Mouse (Mus musculus) hindbrain, embryonic 11.5 days (tissue): ENCODE data around the gene Hdc. TPM values are rescaled to one million over a fixed set of nuclear protein-coding genes. Genes with fewer than 3 reads are reported as not detected.
A peak's percentile ranks its signal among the peaks of the same experiment; 100 is the strongest.

Experiments
- ATAC-seq: fragments of 200-750 bp; cut with Nextera tagmentation; 2 replicates; pipeline ENCODE4 v1.8.0; 2017; ENCODE audit warnings: mild to moderate bottlenecking, moderate TSS enrichment, moderate library complexity; ENCODE audit not compliant: low FRiP score
- DNase-seq: peaks from one replicate; pipeline ENCODE4 v3.0.0-alpha.2; 2015; ENCODE audit warnings: low spot score
- H3K27ac ChIP-seq: fragments of 300-500 bp; sonication (generic); 2 replicates; pipeline ENCODE4 v1.5.1; 2014; ENCODE audit warnings: mild to moderate bottlenecking, low read depth, low read length
- H3K27me3 ChIP-seq: fragments of 300-500 bp; sonication (generic); 2 replicates; pipeline ENCODE4 v1.6.1; 2014; ENCODE audit warnings: mild to moderate bottlenecking, low read length, moderate library complexity, mixed read lengths; ENCODE audit not compliant: control insufficient read depth, insufficient read depth
- H3K36me3 ChIP-seq: fragments of 300-500 bp; sonication (generic); 2 replicates; pipeline ENCODE4 v1.6.1; 2014; ENCODE audit warnings: mild to moderate bottlenecking, low read length, moderate library complexity, mixed read lengths; ENCODE audit not compliant: control insufficient read depth, insufficient read depth
- H3K4me1 ChIP-seq: fragments of 300-500 bp; sonication (generic); replicated peaks from 2 replicates; pipeline ENCODE4 v1.6.1; 2014; ENCODE audit warnings: low read length, mixed read lengths; ENCODE audit not compliant: control insufficient read depth, insufficient read depth
- H3K4me2 ChIP-seq: fragments of 300-500 bp; sonication (generic); replicated peaks from 2 replicates; pipeline ENCODE4 v1.6.1; 2014; ENCODE audit warnings: mild to moderate bottlenecking, low read depth, low read length
- H3K4me3 ChIP-seq: fragments of 300-500 bp; sonication (generic); 2 replicates; pipeline ENCODE4 v1.5.1; 2014; ENCODE audit warnings: low read depth, low read length
- H3K9ac ChIP-seq: fragments of 300-500 bp; sonication (generic); 2 replicates; pipeline ENCODE4 v1.6.1; 2014; ENCODE audit warnings: low read depth, low read length
- H3K9me3 ChIP-seq: fragments of 300-500 bp; sonication (generic); 2 replicates; pipeline ENCODE4 v1.6.1; 2016; ENCODE audit warnings: low read length; ENCODE audit not compliant: control insufficient read depth
- WGBS: fragments of 180-500 bp; shearing (Covaris S2); extraction: QIAGEN DNeasy Blood & Tissue Kit; methylation state at CpG from one replicate; pipeline ENCODE4 v1.1.7; 2014; 5-methylcytosine and 5-hydroxymethylcytosine counted together
- polyA plus RNA-seq: library from polyadenylated mRNA; unstranded; fragments of >200 nt; fragmentation: Nextera tagmentation; extraction: Ambion mirVana; gene quantifications from 2 replicates; pipeline ENCODE4 v1.2.1, GENCODE M21; 2014

Hdc gene
- polyA plus RNA-seq, result 1.8 and 1.9 TPM in 2 replicates

DNA sequence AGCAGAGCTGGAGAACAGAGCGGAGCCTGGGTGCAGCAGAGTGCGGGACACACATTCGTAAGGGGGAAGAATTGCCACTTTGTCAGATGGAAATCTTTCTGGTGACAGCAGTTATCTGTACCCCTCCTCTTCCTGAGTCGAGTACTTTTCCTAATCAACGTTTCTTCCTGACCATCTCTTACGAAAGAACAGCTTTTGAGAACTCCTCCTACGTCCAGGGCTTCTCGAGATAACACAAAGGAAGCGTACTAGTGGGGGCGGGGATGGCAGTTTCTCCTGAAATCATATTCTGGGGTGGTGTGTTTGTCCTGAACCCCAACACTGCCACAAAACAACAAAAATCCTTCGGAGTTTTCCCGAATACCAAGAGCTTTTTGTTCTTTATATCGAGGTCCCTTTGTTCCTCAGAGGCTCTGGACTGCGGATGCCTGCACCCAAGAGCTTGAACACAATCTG lies at the start of gene Hdc:
Hdc (minus strand) TSS at position 51 of the 456 bp plus-strand sequence.
- H3K36me3 ChIP-seq, result no peaks in the 10 kb centered on the region
- no peak within 1 kb of the TSS for H3K27ac ChIP-seq
- no peaks in the 10 kb centered on the region for H3K27me3 ChIP-seq
- H3K4me1 ChIP-seq, result no peaks in the 10 kb centered on the region
- no peak within 1 kb of the TSS for H3K4me3 ChIP-seq
- no peak for ATAC-seq
- no peak for DNase-seq
- H3K9ac ChIP-seq, result no peak within 1 kb of the TSS
- 74% methylated on average over 14 of the region's 14 CpGs for WGBS
- H3K9me3 ChIP-seq, result no peaks in the 10 kb centered on the region
- H3K4me2 ChIP-seq, result no peak within 1 kb of the TSS

DNA sequence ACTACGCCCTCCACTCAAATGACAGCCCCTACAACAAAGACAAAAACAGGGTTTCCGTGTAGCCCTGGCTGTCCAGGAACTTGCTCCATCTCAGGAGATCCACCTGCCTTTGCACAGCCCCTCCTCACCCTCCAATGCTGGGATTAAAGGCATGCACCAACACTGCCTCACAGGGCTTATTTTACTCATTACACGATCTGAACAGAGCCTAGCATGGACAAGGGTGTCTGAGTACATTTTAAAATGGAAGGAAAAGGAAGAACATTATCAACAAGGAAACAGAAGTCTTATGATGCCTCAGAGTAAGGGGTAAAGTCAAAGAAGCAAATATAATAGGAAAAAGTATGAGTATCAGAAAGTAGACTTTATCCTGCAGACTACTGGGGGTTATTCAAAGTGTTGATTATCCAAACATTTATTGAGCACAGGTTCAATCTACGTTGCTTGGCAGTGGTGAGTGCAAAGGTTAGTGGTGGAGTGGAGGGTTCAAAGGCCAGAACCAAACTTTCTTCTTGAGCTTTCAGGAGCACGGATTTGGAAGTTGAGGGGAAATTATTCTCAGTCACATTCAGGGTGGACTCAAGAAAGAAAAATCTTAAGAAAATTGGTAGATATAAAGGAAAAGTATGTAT lies 49.6 kb upstream of the Hdc start:
- WGBS, result 92% methylated on average over 5 of the region's 5 CpGs
- no peaks in the 10 kb centered on the region; the same call in 1 of the 2 replicates for H3K4me1 ChIP-seq

DNA sequence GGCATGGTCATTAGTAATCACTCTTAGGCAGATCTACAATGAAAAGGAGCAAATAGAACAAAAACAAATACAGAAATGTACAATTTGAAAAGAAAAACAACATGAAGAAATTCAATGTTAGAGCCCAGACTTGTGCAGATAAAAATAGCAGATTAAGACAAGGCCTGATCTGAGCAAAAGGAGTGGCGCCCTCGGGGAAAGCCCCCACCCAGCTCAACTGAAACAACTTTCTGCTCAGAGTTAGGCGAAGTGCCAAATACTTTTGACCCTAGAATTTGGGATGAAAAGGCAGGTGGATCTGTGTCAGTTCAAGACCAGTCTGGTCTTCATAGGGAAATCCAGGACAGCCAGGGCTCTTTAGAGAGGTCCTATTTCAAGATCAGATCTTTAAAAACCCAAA lies 46.9 kb upstream of the Hdc start:
- Histone ChIP-seq H3K27me3 (no peaks in the 10 kb centered on the region), H3K4me3 (no peak overlapping the region), H3K9ac (no peak overlapping the region), H3K36me3 (no peaks in the 10 kb centered on the region), H3K4me1 (no peaks in the 10 kb centered on the region), H3K27ac (no peak overlapping the region), H3K9me3 (no peaks in the 10 kb centered on the region), H3K4me2 (no peak overlapping the region)
- 94% methylated on average over 3 of the region's 3 CpGs for WGBS
- ATAC-seq, result no peak
- DNase-seq, result no peak

More for the DNA sequence above, 49.6 kb upstream of the Hdc start:
- no peak overlapping the region for H3K4me2 ChIP-seq
- no peak for DNase-seq
- H3K36me3 ChIP-seq, result no peaks in the 10 kb centered on the region
- no peak overlapping the region for H3K27ac ChIP-seq
- no peak overlapping the region for H3K4me3 ChIP-seq
- no peaks in the 10 kb centered on the region for H3K9me3 ChIP-seq
- ATAC-seq, result no peak
- no peak overlapping the region for H3K9ac ChIP-seq
- no peaks in the 10 kb centered on the region for H3K27me3 ChIP-seq

- Histone ChIP-seq H3K36me3 (no peaks in the 10 kb centered on the region), H3K9me3 (no peaks in the 10 kb centered on the region), H3K27ac (no peak overlapping the region), H3K27me3 (no peaks in the 10 kb centered on the region), H3K4me2 (no peak overlapping the region), H3K4me3 (no peak overlapping the region), H3K9ac (no peak overlapping the region), H3K4me1 (no peaks in the 10 kb centered on the region)
- DNase-seq, result peak; percentile 25
- 72% methylated on average over 4 of the region's 4 CpGs for WGBS
- ATAC-seq, result no peak
Observed at GRCm38 (mm10) chr2:126663481-126663880, 44.4 kb upstream of the Hdc start.

DNA sequence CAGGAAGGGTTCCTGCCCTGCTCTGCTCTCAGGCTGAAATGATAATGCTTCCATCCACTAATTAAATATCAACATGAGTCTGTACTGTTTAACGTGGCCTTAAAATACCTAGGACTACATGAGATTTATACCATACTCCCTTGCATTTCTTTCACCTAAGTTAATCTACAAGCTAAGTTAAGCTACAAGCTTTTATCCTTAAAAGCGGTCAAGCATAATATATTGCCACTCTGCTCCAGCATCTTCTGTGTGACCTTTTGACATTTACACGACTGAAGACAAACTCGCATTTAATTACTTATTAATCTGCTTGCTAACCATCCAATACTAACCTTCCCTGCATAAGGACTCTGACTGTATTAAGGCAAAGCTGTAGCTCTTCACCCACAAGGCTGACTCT lies 33.8 kb upstream of the Hdc start:
- no peak overlapping the region for H3K9ac ChIP-seq
- H3K27me3 ChIP-seq, result no peaks in the 10 kb centered on the region
- H3K4me2 ChIP-seq, result no peak overlapping the region
- H3K4me1 ChIP-seq, result no peaks in the 10 kb centered on the region
- H3K9me3 ChIP-seq, result no peaks in the 10 kb centered on the region
- DNase-seq (no peak), ATAC-seq (no peak)
- peaks cover 2% of the 10 kb centered on the region; the same call in 1 of the 2 replicates for H3K36me3 ChIP-seq
- 84% methylated on average over 4 of the region's 4 CpGs for WGBS
- no peak overlapping the region for H3K4me3 ChIP-seq
- H3K27ac ChIP-seq, result no peak overlapping the region

- DNase-seq, result no peak
Observed at GRCm38 (mm10) chr2:126647762-126648161, 28.7 kb upstream of the Hdc start.

GRCm38 (mm10) chr2:126646461-126646860 lies 27.4 kb upstream of the Hdc start:
- Histone ChIP-seq H3K27ac (no peak overlapping the region), H3K9ac (no peak overlapping the region), H3K9me3 (no peaks in the 10 kb centered on the region), H3K27me3 (no peaks in the 10 kb centered on the region), H3K4me1 (no peaks in the 10 kb centered on the region), H3K4me3 (no peak overlapping the region), H3K36me3 (peaks cover 5% of the 10 kb centered on the region; the same call in 1 of the 2 replicates), H3K4me2 (no peak overlapping the region)
- DNase-seq, result no peak
- WGBS, result 94% methylated on average over 5 of the region's 5 CpGs
- no peak for ATAC-seq

More at GRCm38 (mm10) chr2:126647762-126648161, 28.7 kb upstream of the Hdc start:
- H3K36me3 ChIP-seq, result peaks cover 5% of the 10 kb centered on the region; the same call in 1 of the 2 replicates
- H3K9ac ChIP-seq, result no peak overlapping the region
- ATAC-seq, result no peak
- H3K27me3 ChIP-seq, result no peaks in the 10 kb centered on the region
- WGBS, result 96% methylated on average over 3 of the region's 3 CpGs
- no peak overlapping the region for H3K4me2 ChIP-seq
- H3K27ac ChIP-seq, result no peak overlapping the region
- no peak overlapping the region for H3K4me3 ChIP-seq
- H3K4me1 ChIP-seq, result no peaks in the 10 kb centered on the region
- H3K9me3 ChIP-seq, result no peaks in the 10 kb centered on the region

GRCm38 (mm10) chr2:126644768-126645167 lies 25.7 kb upstream of the Hdc start:
- Histone ChIP-seq H3K27me3 (no peaks in the 10 kb centered on the region), H3K27ac (no peak overlapping the region), H3K4me1 (no peaks in the 10 kb centered on the region), H3K4me2 (no peak overlapping the region), H3K9ac (no peak overlapping the region), H3K4me3 (no peak overlapping the region), H3K9me3 (no peaks in the 10 kb centered on the region), H3K36me3 (peaks cover 18% of the 10 kb centered on the region; the same call in 1 of the 2 replicates)
- DNase-seq, result no peak
- whole genome bisulfite sequencing, result 97% methylated on average over 1 of the region's 1 CpGs
- ATAC-seq, result no peak

DNA sequence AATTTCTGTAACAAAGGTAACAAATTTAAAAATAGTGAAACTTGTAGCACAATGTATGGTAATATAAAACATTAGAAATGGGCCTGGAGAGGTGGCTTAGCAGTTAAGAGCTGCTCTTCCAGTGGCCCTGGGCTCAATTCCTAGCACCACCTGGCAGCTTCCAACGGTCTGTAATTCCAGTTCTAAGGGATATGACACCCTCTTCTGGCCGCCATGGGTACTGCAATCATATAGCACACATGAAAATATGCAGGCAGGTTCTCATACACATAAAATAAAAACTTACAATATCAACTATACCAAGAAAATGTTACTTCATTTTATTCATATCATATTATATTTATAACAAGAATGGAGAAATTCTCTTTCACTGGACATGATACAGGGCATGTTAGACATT lies 21.2 kb upstream of the Hdc start:
- Histone ChIP-seq H3K9me3 (no peaks in the 10 kb centered on the region), H3K27ac (no peak overlapping the region), H3K4me3 (no peak overlapping the region), H3K36me3 (peaks cover 16% of the 10 kb centered on the region; the same call in 1 of the 2 replicates), H3K4me1 (no peaks in the 10 kb centered on the region), H3K27me3 (no peaks in the 10 kb centered on the region), H3K9ac (no peak overlapping the region), H3K4me2 (no peak overlapping the region)
- WGBS, result 91% methylated on average over 2 of the region's 2 CpGs
- no peak for DNase-seq
- no peak for ATAC-seq
